Mouse (Mus musculus): ENCODE results near the gene Tle4.
A peak's percentile ranks its signal among the peaks of the same experiment; 100 is the strongest.

Gene Tle4

DNA sequence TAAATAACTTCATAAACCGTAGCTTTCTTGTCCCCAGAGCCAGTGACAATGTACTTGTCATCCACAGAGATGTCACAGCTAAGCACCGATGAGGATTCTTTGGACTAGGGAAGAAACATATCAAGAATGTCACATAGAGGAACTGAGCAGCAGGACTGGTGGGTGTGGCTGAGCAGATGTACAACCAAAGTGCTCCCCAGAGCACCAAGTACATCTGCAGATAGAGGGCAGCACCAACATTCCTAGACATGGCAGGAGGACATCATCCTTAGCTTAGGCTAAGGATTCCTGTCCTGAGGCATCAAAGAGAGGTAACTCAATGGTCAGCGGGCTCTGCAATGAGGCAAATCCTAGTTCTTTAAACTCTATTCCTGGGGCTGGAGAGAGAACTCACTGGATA, 148.1 kb downstream of the Tle4 start:
- DNase-seq = peak; percentile 16

DNA sequence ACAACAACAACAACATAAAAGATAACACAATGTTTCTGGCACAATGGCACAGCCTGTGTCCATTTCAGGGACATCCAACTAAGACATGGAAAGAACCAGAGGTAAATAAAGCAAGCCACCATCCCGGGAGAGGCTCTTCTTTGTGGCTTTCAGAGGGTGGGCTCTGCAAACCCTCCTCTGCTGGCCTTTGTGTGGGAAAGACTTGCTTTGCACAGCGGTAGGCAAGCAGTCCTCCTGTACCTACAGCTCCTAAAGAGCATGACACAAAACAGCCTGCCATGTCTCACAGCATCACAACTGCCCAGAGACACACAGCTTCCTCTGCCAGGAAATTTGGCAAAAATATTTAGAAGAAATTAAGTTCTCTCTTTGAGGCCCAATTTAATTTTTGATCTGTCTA, 149.3 kb downstream of the Tle4 start:
- DNase-seq = no peak

DNA sequence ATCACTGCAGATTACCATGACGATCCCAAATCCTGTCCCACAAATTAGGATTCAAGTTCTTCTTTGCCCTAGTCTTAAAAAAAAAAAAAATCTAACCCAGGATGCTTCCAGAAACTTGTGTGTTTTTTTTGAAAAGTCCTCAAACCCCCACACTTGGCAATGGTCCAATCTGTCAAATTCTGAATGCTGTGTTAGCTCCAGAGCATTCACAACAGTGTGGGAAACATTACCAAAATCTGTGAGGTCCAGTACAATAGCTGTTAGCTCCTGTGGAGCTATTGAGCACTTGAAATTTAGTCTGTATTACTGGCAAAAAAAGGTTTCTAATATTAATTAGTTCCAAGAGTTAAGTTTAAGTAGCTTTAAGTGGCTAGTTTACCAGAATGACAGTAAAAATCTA, 150.4 kb downstream of the Tle4 start:
- DNase-seq = no peak

DNA sequence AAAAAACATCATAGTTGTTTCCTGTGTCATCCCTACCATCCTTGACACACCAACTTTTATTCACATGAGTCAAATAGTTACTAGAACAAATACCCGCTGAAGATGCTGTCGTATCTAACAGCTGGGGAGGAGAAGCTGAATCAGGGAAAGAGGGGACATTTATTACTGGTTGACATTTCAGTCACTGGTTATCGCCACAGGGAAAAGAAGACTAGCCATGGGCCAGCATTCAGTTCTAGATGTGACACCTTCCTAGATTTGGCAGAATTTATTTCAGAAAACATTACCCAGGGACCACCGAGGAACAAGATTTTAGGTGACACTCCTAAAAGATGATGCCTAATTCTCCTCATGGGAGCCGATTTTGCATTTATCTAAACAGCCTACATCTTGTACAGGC, 156.0 kb downstream of the Tle4 start:
- DNase-seq = no peak

DNA sequence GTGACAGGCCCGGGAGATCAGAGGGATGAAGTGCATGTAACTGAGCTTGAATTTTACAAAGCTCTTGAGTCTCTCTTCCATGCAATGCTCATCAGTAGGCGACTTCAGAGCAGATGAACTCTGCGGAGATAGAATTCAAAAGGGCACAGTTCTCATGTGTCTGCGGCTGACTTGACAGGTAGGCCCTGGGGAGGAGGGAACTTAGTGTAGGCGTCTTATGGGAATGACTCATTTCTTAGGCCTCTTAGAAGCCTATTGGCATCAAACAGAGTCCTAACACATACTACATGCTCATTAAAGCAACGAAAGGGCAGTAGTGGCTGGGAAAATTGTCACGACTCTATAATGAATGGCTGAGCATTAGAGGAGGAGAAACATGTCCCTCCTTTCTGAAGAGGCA, 160.6 kb downstream of the Tle4 start:
- DNase-seq = no peak

DNA sequence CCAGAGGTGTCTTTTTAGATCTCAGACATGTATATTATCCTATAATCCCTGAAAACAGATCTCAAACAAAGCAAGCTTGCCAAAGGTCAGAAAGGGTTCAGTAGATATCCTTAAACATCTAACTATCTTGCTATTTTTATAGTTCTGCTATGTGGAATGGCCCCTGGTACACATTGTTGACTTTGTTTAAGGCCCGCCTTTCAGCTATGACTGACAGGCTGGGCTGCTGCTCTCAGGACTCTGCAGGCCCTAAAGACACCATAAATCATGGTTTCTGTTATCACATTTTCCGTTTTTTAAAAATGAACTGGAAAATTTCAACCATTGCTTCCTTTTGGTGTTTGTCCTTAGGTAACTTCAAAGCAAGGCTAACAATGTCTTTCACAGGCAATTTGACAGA, 161.3 kb downstream of the Tle4 start:
- no peak for DNase-seq

DNA sequence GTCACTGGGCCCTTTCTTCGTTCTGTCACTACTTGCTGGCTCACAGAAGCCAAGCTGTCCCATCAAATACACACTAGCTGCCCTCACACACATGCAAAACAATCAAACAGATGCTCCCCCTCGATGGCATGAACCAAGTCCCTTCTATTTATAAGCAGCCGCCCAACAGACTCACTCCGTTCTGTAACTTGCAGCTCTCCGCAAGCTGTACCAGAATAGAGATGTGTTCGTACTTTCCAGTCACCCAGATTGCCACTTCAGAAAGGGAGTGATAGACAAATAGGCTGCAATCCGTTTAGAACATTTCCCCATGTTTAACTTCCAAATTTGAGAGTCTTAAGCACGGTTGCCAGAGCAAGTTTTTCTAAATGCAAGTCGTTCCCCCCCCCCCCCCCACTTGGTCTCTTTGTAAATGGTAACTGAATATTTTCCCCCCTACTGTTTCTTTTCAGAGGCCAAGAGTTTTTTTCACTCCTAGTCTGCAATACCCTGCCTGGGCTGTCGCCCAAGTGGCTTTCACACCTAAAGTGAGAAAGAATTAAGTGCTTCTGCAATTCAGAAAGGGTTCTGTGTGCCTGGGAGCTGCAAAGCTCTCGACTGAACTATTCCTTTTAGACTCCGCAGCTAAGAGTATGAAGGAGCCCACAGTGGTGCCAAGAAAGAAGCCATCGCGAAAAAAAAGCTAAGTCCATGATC, 162.0 kb downstream of the Tle4 start:
- DNase-seq = no peak

DNA sequence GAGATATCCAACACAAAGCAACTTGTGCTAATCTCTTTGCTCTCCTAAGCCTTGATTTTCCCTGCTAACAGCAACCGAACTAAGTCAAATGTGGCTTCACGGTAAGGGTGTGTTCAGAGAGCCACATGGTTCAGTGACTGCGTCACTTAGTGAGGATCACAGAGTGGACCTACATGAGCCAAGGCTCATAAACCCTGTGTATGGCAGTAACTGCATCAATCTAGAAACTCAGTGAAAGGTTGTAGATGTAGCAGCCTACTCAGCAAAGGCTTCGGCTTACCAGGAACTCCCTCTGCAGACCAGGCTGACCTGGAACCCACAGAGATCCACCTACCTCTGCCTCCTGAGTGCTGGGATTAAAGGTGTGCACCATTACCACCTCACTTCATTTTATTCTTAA, 164.0 kb downstream of the Tle4 start:
- no peak for DNase-seq

DNA sequence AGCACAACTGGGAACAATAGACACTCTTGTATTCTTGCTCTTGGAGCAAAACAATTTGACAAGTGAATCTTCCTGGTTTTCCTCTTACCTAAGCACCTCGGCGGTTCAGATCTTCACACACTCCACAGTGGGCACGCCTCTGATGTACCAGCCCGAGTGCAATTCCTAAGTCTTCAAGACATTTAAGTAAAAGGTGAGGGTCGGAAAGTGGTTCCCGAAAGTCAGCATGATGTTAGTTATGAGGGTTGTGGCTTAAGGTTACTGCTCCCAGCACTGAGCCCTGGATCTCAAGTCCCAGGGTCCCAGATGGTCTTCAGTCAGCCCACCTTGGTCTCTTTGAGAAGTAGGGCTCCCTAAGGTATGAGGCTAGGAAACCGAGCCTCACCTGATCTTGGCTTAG, 165.4 kb downstream of the Tle4 start:
- DNase-seq = no peak

DNA sequence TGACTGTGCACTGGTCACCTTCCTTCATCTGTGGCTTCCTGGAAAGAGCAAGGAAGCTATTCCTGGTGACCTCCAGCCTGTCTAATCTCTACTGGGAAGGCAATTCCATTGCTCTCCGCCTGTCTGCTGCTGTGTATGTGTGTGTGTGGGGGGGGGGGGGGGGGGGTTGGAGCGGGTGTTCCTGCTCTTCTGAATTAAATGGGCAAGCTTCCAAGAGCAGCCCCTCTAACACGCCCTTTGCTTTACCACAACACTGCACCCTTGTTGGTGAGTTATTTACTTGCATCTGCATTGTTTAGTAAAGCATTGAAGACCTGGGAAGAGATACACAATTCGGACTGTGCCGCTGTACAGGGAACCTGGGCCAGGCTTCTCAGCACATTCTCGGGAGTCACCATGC, 170.9 kb downstream of the Tle4 start:
- no peak for DNase-seq

DNA sequence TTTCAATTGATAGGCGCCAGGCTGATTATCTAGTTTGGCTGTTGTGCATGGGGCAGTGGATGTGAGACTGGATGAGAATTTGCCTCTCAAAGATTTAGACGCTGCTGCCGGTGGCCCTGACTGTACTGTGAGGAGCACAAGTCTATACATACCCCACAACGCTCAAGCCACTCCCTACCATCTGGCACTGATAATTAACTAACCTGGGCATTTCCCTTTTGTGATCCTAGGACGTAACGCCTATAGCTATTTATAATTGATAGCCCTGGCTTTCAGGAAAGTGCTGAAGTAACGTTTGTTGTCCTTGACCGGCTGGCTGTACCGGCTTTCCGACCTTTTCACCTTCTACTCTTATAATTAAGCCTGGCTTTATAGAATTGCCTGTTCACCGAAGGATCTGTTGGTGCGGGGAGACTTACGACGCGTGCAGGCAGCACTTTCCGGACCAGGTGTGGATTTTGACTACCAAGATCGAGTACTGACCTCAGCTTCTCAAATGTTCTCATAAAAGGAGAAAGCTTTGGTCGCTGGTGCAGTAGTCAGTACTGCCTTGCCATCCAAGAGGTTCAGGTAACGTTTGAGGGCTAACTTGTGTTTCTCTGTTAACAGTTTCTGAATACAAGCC, 171.5 kb downstream of the Tle4 start:
- no peak for DNase-seq

DNA sequence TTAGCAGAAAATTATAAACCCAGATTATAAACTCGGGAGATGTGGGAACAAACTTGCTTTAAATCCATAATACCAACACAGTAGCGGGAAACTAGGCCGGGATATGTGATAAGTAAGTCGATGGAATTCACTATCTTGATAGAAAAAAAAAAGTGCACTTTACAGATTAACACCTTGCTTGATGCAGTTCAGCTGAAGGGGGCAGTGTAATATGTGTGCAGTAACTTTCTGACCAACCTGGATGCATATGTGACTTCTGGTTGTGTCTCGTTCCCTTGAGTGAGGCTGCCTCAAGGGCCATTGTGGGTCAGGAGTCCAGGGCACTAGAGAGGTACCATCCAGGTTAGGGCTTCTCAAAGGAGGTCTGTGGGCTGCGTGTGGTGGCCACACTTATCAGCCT, 172.7 kb downstream of the Tle4 start:
- DNase-seq = no peak

DNA sequence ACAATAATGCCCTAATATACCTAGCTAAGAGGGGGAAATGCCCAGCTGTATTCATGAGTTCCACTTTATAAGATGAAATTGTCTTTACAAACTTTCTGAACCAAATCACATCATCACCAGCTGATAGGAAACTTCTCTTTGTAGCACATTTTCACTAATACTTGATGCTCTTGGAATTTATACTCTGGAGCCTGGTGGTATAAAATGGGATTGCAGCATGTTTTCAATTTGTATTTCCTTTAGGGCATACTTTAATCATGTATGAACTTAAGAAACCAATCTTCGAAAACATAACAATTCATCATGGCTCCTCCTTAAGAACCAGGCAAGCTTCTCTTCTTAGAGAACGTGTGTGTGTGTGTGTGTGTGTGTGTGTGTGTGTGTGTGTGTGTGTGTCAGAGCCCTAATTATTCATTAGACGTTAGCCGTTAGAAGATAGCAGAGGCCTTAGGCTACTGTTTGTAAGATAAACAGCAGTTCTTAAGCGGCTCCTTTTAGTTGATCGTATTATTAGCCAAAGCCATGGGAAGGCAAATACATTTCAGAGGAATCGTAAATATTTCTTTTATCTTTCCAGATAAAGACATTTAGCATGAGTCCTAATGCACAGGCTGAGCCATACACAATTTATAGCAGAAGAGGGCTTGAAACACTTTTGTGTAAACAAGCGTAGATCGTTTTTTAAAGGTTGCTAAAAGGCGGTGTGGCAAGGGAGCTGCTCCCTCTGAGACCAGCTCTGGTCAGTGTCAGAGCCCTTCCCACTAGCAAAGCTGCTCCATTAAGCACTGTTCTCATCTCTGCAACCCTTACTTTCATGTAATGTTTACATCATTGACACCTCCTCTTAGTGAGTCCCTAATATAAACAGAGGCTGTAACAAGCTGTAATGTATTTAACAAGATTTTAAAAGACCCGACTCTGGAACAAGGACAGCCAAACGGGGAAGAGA, 173.6 kb downstream of the Tle4 start:
- DNase-seq = no peak

DNA sequence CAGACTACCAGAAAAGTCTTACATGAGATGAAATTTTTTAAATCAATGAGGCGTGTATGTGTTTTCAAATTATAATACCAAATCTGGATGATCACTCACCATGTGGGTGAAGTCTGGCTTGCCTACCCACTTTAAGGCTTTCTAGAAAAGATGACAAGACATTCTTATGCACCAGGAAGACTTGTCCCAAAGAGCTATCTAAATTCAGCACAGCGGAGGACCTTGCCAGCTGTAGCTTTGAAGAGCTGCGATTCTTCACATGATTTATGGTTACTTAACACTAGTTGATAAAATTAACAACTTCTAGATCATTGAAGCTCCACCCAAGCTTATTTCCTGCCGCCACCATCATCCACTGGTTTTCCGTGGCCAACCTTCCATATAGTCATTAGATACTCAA, 176.2 kb downstream of the Tle4 start:
- DNase-seq = no peak

DNA sequence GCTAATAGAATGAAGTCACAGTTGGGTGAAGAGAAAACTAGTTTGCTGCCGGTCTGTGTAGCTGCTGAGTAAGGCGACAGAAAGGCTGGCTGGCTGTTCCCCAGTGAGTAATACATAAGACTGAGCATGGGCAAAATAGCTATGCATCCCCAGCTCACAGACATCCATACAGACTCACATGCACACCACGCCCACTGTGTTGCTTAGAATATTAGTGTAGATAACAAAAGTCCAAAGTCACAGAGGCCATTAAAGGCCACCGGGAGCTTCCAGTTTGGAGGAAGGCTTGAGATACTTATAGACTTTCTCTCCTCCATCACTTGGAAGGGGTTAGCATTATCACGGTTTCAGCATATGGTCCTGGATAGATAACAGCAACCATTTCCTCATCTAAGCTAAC, 178.0 kb downstream of the Tle4 start:
- DNase-seq = no peak

DNA sequence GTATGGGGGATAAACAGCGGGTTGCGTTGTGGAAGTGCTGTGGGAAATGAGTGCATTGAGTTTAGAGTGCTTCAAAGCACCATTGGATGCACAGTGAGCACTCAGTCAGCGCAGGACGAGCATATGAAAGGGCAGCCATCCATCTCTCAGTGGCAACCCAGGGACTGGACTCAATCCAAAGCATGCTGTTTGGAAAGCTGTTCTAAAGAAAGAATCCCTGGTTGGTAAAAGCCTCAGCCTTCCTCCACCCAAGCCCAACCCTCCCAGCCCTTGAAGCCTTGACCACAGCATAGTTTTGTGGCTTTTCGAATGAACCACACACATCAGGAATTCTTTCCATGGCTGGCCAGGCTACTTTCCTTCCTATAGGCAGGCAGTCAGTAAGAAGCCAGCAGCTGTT, 181.0 kb downstream of the Tle4 start:
- DNase-seq = no peak

DNA sequence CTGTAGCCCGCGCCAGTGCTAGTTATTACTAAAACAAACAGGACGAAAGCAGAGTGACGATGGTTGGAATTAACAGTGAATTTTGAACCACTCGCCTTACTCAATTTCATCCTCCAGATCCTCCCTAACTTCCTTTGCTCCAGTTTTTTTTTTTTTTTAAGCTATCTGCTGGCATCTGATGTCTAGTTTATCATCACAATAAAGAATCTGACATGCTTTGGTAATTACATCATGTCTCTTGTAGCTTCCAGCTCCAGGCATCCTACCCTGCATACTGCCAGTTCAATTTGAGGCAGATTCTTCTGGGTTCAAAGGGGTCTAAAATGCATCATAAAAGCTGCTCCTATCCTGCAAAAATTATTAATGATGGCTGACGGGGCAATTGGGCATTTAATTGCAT, 181.9 kb downstream of the Tle4 start:
- DNase-seq = no peak

DNA sequence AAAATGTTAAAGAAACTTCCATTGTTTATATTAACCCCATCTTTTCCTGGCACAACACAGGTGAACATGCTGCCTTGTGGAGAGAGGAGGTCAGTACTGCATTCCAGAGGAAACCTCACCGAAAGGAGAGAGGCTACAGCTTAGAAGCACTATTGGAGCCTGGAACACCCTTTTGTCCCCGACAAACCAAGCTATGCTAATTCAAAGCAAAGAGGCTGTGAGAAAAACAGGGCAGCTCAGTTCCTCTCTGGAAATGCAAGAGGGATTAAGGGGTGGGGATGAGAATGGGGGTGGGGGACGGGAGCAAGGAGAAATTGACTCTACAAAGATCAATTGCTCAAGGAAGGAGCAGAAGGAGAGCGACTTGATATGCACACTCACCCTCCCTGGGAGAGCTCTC, 182.9 kb downstream of the Tle4 start:
- DNase-seq = no peak

DNA sequence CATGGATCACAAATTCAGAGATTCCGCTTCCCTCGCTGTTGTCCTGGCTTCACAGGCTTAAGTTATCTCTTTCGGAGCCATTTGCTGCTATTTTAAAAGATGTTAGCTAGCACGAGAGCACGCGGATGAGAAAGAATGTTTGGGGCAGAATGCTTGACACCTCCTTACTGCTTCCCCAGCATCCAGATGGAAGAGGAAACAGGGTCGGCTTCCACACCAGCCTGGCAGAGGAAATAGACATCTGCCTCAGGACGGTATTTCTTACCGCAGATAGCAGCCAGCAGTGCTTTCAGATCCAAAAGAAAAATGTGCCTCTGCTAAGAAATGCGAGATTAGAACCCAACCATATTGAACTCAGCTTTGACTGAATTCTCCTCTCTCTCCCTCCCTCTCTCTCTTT, 191.2 kb downstream of the Tle4 start:
- DNase-seq = no peak
